Mouse (Mus musculus) liver, adult 2 months (tissue): ENCODE measurements around the gene Pip5k1a.

Experiments used
- CTCF ChIP-seq: fragments of 200-500 bp; IDR thresholded peaks from 2 replicates; pipeline ENCODE4 v1.5.1; 2011; ENCODE audit warnings: low read depth, low read length, control low read depth
- POLR2A ChIP-seq: fragments of 200-500 bp; IDR thresholded peaks from 2 replicates; pipeline ENCODE4 v1.6.1; 2011; ENCODE audit warnings: low read length, control low read depth; ENCODE audit not compliant: insufficient read depth; ENCODE audit errors: extremely low read depth

- TF ChIP-seq CTCF (no peak), POLR2A (no peak)
These were observed 58.8 kb downstream of the Pip5k1a start for GRCm38 (mm10) chr3:95047914-95048313.
